Mouse (Mus musculus) megakaryocyte, embryonic 14.5 days (primary cell): ENCODE results near the gene A4gnt. TPM values are rescaled to one million over a fixed set of nuclear protein-coding genes. Genes with fewer than 3 reads are reported as not detected.
A peak's percentile ranks its signal among the peaks of the same experiment; 100 is the strongest.
"Not testable (repeated sequence)": the region's sequence is repeated elsewhere in the genome, so short reads cannot be mapped to it uniquely, and the experiment has no call there.

Source experiments
- H3K27me3 ChIP-seq: replicated peaks from 2 replicates; pipeline ENCODE3; 2012; ENCODE audit warnings: inconsistent platforms
- H3K36me3 ChIP-seq: replicated peaks from 2 replicates; pipeline ENCODE3; 2012; ENCODE audit warnings: low read length, inconsistent platforms, mixed read lengths
- H3K4me1 ChIP-seq: 2 replicates; pipeline ENCODE4 v1.6.1; 2012; ENCODE audit warnings: inconsistent platforms
- H3K4me3 ChIP-seq: replicated peaks from 2 replicates; pipeline ENCODE3; 2012; ENCODE audit warnings: moderate library complexity, mild to moderate bottlenecking, inconsistent platforms
- H3K9me3 ChIP-seq: 2 replicates; pipeline ENCODE4 v1.6.1; 2012; ENCODE audit warnings: inconsistent platforms
- FLI1 ChIP-seq: IDR thresholded peaks from 2 replicates; pipeline ENCODE4 v1.6.1; 2012; ENCODE audit warnings: low read length, inconsistent platforms, mixed read lengths
- GATA1 ChIP-seq: IDR thresholded peaks from 3 replicates; pipeline ENCODE4 v1.6.1; 2012; ENCODE audit warnings: mixed read lengths, low read length, inconsistent platforms, borderline replicate concordance
- polyA plus RNA-seq: library from polyadenylated mRNA; stranded (reverse); fragments of >175 nt; gene quantifications from 2 replicates; pipeline ENCODE4 v1.2.3, GENCODE M21; 2012; ENCODE audit warnings: low replicate concordance; ENCODE audit not compliant: insufficient read depth

Gene A4gnt
- polyA plus RNA-seq: not detected in 2 replicates

GRCm38 (mm10) chr9:99612202-99612601 lies at the start of gene A4gnt:
TSS of gene A4gnt (plus strand) at chr9:99612502.
- H3K4me1 ChIP-seq: no peaks in the 10 kb centered on the region
- no peak within 1 kb of the TSS for H3K4me3 ChIP-seq
- TF ChIP-seq GATA1: no peak
- TF ChIP-seq FLI1: no peak
- peaks cover 11% of the 10 kb centered on the region for H3K27me3 ChIP-seq
- no peaks in the 10 kb centered on the region for H3K36me3 ChIP-seq
- no peaks in the 10 kb centered on the region for H3K9me3 ChIP-seq

GRCm38 (mm10) chr9:99563714-99564113 lies 48.6 kb upstream of the A4gnt start:
- Histone ChIP-seq H3K36me3 (no peaks in the 10 kb centered on the region), H3K27me3 (no peaks in the 10 kb centered on the region), H3K4me3 (peak overlapping the region; percentile 57), H3K9me3 (no peaks in the 10 kb centered on the region), H3K4me1 (peaks cover 50% of the 10 kb centered on the region)
- TF ChIP-seq GATA1 (no peak), FLI1 (no peak)

DNA sequence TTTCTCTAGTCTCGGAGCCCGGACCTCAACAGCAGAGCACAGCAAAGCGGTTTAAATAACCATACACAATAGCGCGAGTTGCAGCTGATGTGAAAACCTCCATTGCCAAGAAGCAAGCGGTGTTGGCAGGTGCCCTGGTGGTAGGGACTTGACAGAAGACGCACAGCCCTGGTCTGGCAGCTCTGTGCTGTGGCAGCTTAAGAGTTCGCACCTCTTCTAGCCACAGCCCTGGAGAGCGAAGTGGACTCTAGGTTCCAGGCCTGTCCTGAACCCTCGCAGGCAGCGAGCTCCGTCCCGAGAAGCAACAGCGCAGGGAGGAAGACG lies 44.3 kb upstream of the A4gnt start:
- TF ChIP-seq FLI1: no peak
- TF ChIP-seq GATA1: no peak
- H3K9me3 ChIP-seq: no peaks in the 10 kb centered on the region
- H3K36me3 ChIP-seq: no peaks in the 10 kb centered on the region
- H3K4me3 ChIP-seq: peak overlapping the region; percentile 92
- no peaks in the 10 kb centered on the region for H3K27me3 ChIP-seq
- peaks cover 37% of the 10 kb centered on the region for H3K4me1 ChIP-seq

DNA sequence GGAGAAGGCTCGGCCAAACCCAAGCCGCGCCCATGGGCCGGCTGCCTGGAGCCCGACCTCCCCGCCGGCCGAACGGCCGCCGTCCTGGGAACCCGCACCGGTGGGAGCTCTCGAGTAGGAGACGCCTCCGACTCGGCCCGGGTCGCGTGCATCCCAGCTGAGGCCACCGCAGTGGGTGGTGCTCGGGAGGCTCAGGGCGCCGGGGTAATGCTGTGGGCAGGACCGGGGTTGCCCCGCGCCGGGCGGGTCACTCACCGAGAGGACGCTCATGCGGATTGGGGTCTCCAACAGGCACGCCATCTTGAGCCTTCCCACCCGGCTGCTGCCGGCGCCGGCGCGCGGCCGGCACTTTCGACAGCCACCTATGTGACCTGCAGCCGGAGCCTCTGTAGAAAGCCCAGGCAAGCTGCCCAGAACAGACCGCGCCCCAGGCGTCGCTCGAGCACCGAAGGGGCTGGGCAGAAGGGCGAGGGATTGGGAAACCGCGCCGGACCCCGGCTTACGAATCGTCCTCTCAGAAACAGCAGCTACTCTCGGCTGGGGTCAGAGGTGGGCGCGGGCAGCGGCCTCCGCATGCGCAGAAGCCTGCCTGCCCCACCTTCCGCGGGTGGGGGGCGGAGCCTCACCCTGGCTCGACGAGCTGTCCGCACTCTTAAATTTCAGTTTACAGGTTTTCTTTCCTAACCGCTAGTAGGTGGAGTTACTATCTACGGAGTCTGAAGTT lies 43.8 kb upstream of the A4gnt start, which contains the start of gene Armc8:
TSS of gene Armc8 (minus strand) at position 553 of the 724 bp plus-strand sequence.
- Histone ChIP-seq H3K27me3 (no peaks in the 10 kb centered on the region), H3K36me3 (no peaks in the 10 kb centered on the region), H3K4me1 (peaks cover 37% of the 10 kb centered on the region), H3K9me3 (no peaks in the 10 kb centered on the region), H3K4me3 (peak within 1 kb of the TSS; percentile 92)
- TF ChIP-seq FLI1 (no peak), GATA1 (no peak)

GRCm38 (mm10) chr9:99569071-99569397 lies 43.3 kb upstream of the A4gnt start:
- no peak for TF ChIP-seq GATA1
- Histone ChIP-seq H3K4me1 (peaks cover 32% of the 10 kb centered on the region), H3K27me3 (no peaks in the 10 kb centered on the region), H3K4me3 (peak overlapping the region; percentile 92), H3K9me3 (no peaks in the 10 kb centered on the region), H3K36me3 (no peaks in the 10 kb centered on the region)

DNA sequence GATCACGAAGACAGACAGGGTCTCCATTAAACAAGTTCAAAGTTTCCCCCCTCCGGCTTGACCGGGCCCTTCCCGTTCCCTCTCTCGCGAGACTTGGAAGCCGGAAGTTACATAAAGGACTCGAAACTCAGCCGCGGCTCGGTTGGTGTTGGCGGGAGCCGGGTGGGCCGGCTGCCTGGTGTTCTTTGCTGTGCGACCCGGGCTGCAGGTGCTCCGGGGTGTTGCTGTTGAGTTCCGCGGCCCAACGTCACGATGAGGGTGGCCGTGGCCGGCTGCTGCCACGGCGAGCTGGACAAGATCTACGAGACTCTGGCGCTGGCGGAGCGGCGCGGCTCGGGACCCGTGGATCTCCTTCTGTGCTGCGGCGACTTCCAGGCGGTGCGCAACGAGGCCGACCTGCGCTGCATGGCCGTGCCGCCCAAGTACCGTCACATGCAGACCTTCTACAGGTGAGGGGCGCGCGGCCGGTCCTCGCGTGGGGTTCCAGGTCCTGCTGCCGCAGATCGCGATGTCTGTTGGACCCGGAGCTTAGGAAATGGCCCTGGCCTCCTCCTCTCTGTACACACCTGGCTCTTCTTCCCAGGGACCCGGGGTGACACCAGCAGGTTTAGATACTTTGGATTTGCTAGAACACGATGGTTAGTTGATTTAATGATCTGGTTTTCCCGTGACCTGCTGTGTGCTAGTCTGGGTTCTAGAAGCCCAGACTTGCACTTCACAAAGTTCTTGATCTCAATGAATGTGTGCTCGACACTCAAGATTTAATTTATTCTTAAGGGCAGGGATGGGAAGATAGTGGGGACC lies 36.4 kb upstream of the A4gnt start, which contains the start of gene Dbr1:
TSS of gene Dbr1 (plus strand) at position 123 of the 804 bp plus-strand sequence.
- TF ChIP-seq FLI1 (peak; percentile 63; the same call in 1 of the 2 replicates), GATA1 (no peak)
- Histone ChIP-seq H3K9me3 (no peaks in the 10 kb centered on the region), H3K4me1 (peaks cover 42% of the 10 kb centered on the region), H3K36me3 (peaks cover 21% of the 10 kb centered on the region), H3K4me3 (peak within 1 kb of the TSS; percentile 100), H3K27me3 (no peaks in the 10 kb centered on the region)

- Histone ChIP-seq H3K36me3 (peaks cover 65% of the 10 kb centered on the region), H3K27me3 (no peaks in the 10 kb centered on the region), H3K4me3 (no peak overlapping the region), H3K4me1 (peaks cover 24% of the 10 kb centered on the region), H3K9me3 (no peaks in the 10 kb centered on the region)
- TF ChIP-seq GATA1 (no peak), FLI1 (no peak)
These were observed 31.6 kb upstream of the A4gnt start for GRCm38 (mm10) chr9:99580655-99581054.

DNA sequence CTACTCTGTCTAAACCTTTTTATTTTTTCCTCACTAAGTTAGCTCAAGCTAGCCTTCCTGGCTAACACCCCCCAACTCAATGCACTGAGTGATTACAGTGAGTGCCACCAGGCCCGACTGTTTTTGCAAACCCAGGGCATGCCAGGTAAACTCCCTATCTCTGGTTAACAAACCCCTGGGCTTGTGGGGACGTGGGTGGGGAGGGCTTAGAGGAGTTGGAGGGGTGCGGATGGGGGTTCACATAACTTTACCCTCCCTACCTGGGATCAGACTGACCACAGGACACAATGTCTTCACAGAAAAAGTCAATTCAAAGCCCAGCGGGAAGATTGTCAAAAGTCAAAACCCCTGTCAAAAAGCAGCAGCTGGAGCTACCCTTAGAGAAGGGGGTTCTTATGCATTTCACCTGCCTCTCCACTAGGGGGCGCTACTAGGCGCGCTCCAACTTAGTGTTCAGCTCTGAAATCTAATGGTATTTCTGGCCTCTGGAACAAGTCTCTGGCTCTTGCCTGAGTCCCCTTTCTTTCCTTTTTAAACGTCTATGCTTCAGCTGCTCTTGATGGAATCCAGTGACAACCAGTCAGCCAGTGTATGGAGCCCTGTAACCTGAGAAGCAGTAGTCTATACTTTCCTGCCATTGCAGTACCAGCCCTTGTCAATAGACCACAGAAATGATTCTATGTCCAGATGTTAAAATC lies 24.6 kb upstream of the A4gnt start:
- H3K27me3 ChIP-seq: peaks cover 17% of the 10 kb centered on the region
- H3K36me3 ChIP-seq: peaks cover 28% of the 10 kb centered on the region
- H3K4me3 ChIP-seq: no peak overlapping the region
- H3K4me1 ChIP-seq: peaks cover 2% of the 10 kb centered on the region; the same call in 1 of the 2 replicates
- TF ChIP-seq FLI1 (no peak), GATA1 (no peak)
- no peaks in the 10 kb centered on the region for H3K9me3 ChIP-seq

DNA sequence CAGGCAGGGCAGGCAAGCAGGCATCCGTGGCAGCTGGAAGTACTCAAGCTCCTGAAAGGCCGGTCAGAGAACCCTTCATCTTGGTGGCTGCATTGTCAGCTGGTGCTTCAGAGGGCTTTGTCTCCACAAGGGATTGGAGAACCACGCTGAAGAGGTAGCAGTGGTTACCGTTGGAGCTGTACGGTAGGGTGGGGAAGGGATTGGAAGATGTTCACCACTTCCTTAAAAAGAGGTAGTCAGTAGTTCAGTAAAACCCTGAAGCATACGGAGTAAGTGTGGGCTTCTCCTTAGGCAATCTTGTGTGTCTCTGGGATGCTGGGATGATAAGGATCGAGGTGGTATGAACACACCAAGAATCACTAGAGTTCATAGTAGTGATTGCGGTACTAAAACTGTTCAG lies 21.2 kb upstream of the A4gnt start:
- H3K27me3 ChIP-seq: peaks cover 17% of the 10 kb centered on the region
- no peaks in the 10 kb centered on the region for H3K4me1 ChIP-seq
- no peak overlapping the region for H3K4me3 ChIP-seq
- TF ChIP-seq GATA1 (no peak), FLI1 (no peak)
- peaks cover 7% of the 10 kb centered on the region for H3K9me3 ChIP-seq
- H3K36me3 ChIP-seq: no peaks in the 10 kb centered on the region

DNA sequence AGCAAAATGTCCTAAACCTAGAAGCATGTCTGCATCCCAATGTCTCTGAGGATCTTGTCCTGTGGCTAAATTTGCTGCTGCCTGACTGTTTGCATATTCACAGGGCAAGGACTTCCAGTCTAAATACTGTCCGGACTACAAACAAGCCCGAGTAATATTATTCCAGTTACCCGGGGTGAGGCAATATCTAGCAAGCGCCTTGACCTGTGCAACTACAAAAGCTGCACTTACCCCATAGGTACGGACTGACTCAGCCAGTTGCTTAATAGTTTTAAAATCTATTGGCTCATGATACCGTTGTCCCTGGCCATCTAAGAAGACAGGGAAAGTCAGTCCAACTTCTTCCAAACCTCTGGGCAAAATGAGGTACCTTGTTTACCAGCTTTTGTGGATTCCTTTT lies 13.2 kb upstream of the A4gnt start:
- not testable (repeated sequence) for H3K27me3 ChIP-seq, H3K4me1 ChIP-seq, H3K36me3 ChIP-seq, H3K4me3 ChIP-seq
- H3K9me3 ChIP-seq: peaks cover 28% of the 10 kb centered on the region
